Mouse (Mus musculus): ENCODE data around the gene Akr1b10. TPM values are rescaled to one million over a fixed set of nuclear protein-coding genes. Genes with fewer than 3 reads are reported as not detected.
A peak's percentile ranks its signal among the peaks of the same experiment; 100 is the strongest.
"Not testable (repeated sequence)": the region's sequence is repeated elsewhere in the genome, so short reads cannot be mapped to it uniquely, and the experiment has no call there.

Akr1b10 gene
- polyA plus RNA-seq, 1 experiment: 38.2 TPM

DNA sequence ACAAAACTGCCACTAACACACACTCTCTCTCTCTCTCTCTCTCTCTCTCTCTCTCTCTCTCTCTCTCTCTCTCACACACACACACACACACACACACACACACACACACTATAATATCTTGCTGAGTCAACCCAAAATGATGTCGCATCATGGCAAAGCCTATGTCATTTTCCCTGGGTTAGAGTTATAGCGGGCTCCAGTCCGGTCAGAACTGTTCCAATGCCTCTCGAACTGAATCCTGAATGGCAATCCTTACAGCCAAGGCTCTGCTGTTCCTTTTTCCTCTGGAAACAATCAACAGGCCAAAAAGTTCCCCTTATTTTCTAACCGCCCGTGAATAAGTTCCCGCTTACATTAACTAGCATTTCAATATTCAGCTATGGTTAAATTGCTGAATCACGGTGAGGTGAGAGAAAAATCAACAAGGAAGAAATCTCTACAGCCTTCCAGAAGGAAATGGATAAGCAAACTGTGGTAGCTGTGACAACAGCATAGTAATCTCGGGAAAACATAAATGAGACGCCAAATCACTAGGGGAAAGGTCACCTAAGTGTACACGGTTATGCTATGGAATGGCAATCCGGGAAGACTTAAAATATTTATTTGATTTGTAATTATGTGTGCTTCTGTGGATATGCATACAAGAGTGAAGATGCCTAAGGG is 33.9 kb upstream of the Akr1b10 start:
- TF ChIP-seq USF1 (IDR thresholded peaks at IDR 0.05; ENCODE audit: low read depth): no peak
- no peak for TF ChIP-seq MAX (IDR thresholded peaks at IDR 0.05; ENCODE audit: low read depth)
- no peak for TF ChIP-seq POLR2A (IDR thresholded peaks at IDR 0.05; ENCODE audit: insufficient read length, low read depth)
- TF ChIP-seq E2F4 (IDR thresholded peaks at IDR 0.05; ENCODE audit: insufficient read depth): no peak
- no peak for TF ChIP-seq SRF (IDR thresholded peaks at IDR 0.05; ENCODE audit: control insufficient read depth, insufficient read length, low read depth)
- TF ChIP-seq POLR2AphosphoS2 (IDR thresholded peaks at IDR 0.05; ENCODE audit: insufficient read length, low read depth): no peak
- TF ChIP-seq REST (IDR thresholded peaks at IDR 0.05; ENCODE audit: insufficient read depth, insufficient read length): no peak
- no peak for TF ChIP-seq TCF12 (IDR thresholded peaks at IDR 0.05; ENCODE audit: insufficient read depth, poor library complexity, severe bottlenecking)
- no peak for TF ChIP-seq MYOD1 (IDR thresholded peaks at IDR 0.05; ENCODE audit: control insufficient read depth in 1 of 3, insufficient read length in 2 of 3, low read depth in 2 of 3)
- Histone ChIP-seq H3K27me3 (ENCODE audit: control insufficient read depth, insufficient read depth, insufficient read length) (no peaks in the 10 kb centered on the region), H3K36me3 (ENCODE audit: control insufficient read depth, insufficient read depth) (no peaks in the 10 kb centered on the region), H3K4me2 (ENCODE audit: low read depth) (no peak overlapping the region), H3K4me3 (no peak overlapping the region), H3K79me2 (ENCODE audit: control insufficient read depth, insufficient read depth) (no peaks in the 10 kb centered on the region), H3ac (ENCODE audit: control insufficient read depth, insufficient read length) (no peak overlapping the region)

DNA sequence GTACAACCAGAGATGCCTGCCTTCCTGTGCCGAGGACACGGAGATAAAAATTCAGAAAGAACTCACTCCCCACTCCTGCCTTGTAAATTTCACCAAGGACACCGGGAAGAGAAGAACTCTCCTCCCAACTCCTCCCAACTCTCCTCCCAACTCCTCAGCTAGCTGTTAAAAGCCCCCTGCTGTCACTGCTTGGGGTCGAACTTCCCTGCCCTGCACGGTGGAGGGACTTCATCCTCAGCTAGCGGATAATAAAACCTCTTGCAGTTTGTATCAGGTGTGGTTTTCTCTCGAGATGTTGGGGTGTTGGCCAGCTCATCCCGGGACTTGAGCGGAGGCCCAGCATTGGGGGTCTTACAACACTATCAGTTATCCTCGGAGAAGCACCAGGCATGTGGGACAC is 32.5 kb upstream of the Akr1b10 start:
- H3ac ChIP-seq (ENCODE audit: control insufficient read depth, insufficient read length); H3K36me3 ChIP-seq (ENCODE audit: control insufficient read depth, insufficient read depth); H3K4me3 ChIP-seq; H3K4me2 ChIP-seq (ENCODE audit: low read depth); H3K27me3 ChIP-seq (ENCODE audit: control insufficient read depth, insufficient read depth, insufficient read length); H3K79me2 ChIP-seq (ENCODE audit: control insufficient read depth, insufficient read depth): not testable (repeated sequence)

DNA sequence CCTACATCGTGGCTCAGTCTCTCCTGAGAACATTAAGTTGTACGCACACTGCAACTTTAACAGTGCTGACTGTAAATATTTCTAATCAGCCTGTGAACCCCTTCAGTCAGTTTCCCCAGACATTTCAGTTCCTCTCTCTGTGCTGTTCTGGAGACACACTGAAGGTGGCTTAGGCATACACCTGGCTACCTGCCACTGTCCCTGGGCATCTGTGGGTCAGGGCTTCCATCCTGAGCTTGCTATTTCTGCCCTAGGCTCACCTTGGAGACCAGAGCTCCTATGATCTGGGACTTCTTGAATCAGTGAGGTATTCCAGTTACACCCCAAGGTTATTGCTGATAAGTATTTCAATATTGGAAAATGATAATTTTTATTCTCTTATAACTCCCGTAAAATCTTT is 31.6 kb upstream of the Akr1b10 start:
- Histone ChIP-seq H3K27me3 (ENCODE audit: control insufficient read depth, insufficient read depth, insufficient read length) (no peaks in the 10 kb centered on the region), H3K4me2 (ENCODE audit: low read depth) (no peak overlapping the region), H3ac (ENCODE audit: control insufficient read depth, insufficient read length) (no peak overlapping the region), H3K36me3 (ENCODE audit: control insufficient read depth, insufficient read depth) (peaks cover 2% of the 10 kb centered on the region), H3K79me2 (ENCODE audit: control insufficient read depth, insufficient read depth) (no peaks in the 10 kb centered on the region), H3K4me3 (no peak overlapping the region)
- TF ChIP-seq POLR2AphosphoS2 (IDR thresholded peaks at IDR 0.05; ENCODE audit: insufficient read length, low read depth) (no peak), POLR2A (IDR thresholded peaks at IDR 0.05; ENCODE audit: insufficient read length, low read depth) (no peak), MAX (IDR thresholded peaks at IDR 0.05; ENCODE audit: low read depth) (no peak), SRF (IDR thresholded peaks at IDR 0.05; ENCODE audit: control insufficient read depth, insufficient read length, low read depth) (no peak), CEBPB (IDR thresholded peaks at IDR 0.05; ENCODE audit: insufficient read depth, poor library complexity, severe bottlenecking) (no peak), REST (IDR thresholded peaks at IDR 0.05; ENCODE audit: insufficient read depth, insufficient read length) (no peak), MYOD1 (IDR thresholded peaks at IDR 0.05; ENCODE audit: control insufficient read depth in 1 of 3, insufficient read length in 2 of 3, low read depth in 2 of 3) (no peak), TCF3 (IDR thresholded peaks at IDR 0.05; ENCODE audit: insufficient read length, low read depth) (no peak), MYOG (IDR thresholded peaks at IDR 0.05; ENCODE audit: control insufficient read depth in 1 of 3, insufficient read depth in 1 of 3, insufficient read length in 2 of 3, low read depth in 2 of 3) (no peak), TCF12 (IDR thresholded peaks at IDR 0.05; ENCODE audit: insufficient read depth, poor library complexity, severe bottlenecking) (no peak), USF1 (IDR thresholded peaks at IDR 0.05; ENCODE audit: low read depth) (no peak), E2F4 (IDR thresholded peaks at IDR 0.05; ENCODE audit: insufficient read depth) (no peak)

DNA sequence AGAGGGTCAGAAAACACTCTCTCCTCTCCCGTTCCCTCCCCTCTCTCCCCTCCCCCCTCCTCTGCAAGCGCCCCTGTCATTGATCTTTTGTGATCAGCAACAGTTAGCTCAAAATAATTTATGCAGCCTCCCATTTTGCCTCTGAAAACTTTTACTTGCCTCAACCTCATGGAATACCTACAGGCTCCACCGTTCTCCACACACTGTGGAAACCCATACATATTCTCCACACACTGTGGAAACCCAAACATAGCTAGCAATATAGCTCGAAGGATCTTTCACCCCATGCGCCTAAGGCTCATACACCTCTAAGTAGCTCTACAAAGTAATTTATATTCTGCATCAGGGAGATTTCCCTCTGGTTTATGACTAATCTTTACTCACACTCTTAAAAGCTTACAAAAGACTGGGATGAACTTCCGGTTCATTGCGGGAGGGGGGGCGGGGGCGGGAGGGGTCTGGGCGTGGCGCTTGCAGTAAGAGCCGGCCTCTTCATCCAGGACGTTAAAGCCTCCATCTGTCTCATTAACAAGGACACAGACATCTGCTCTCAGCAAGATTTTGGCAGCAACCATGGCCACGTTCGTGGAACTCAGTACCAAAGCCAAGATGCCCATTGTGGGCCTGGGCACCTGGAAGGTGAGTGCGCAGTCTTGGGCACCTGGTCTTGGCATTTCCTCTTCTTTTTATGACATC is 30.2 kb upstream of the Akr1b10 start, which contains the start of gene Akr1b8:
Akr1b8 (plus strand) TSS at position 462 of the 696 bp plus-strand sequence.
- Histone ChIP-seq H3K4me2 (ENCODE audit: low read depth) (peak within 1 kb of the TSS; percentile 98), H3K27me3 (ENCODE audit: control insufficient read depth, insufficient read depth, insufficient read length) (no peaks in the 10 kb centered on the region), H3K36me3 (ENCODE audit: control insufficient read depth, insufficient read depth) (peaks cover 16% of the 10 kb centered on the region), H3ac (ENCODE audit: control insufficient read depth, insufficient read length) (no peak within 1 kb of the TSS), H3K4me3 (peak within 1 kb of the TSS; percentile 32), H3K79me2 (ENCODE audit: control insufficient read depth, insufficient read depth) (no peaks in the 10 kb centered on the region)
- TF ChIP-seq REST (IDR thresholded peaks at IDR 0.05; ENCODE audit: insufficient read depth, insufficient read length): no peak
- peak; percentile 74 for TF ChIP-seq POLR2A (IDR thresholded peaks at IDR 0.05; ENCODE audit: insufficient read length, low read depth)
- no peak for TF ChIP-seq TCF12 (IDR thresholded peaks at IDR 0.05; ENCODE audit: insufficient read depth, poor library complexity, severe bottlenecking)
- TF ChIP-seq CEBPB (IDR thresholded peaks at IDR 0.05; ENCODE audit: insufficient read depth, poor library complexity, severe bottlenecking): no peak
- no peak for TF ChIP-seq SRF (IDR thresholded peaks at IDR 0.05; ENCODE audit: control insufficient read depth, insufficient read length, low read depth)
- peak in 1 of 3 experiments; percentile 4 for TF ChIP-seq MYOG (IDR thresholded peaks at IDR 0.05; ENCODE audit: control insufficient read depth in 1 of 3, insufficient read depth in 1 of 3, insufficient read length in 2 of 3, low read depth in 2 of 3)
- no peak for TF ChIP-seq USF1 (IDR thresholded peaks at IDR 0.05; ENCODE audit: low read depth)
- TF ChIP-seq MAX (IDR thresholded peaks at IDR 0.05; ENCODE audit: low read depth): no peak
- TF ChIP-seq E2F4 (IDR thresholded peaks at IDR 0.05; ENCODE audit: insufficient read depth): no peak
- TF ChIP-seq TCF3 (IDR thresholded peaks at IDR 0.05; ENCODE audit: insufficient read length, low read depth): no peak
- peak; percentile 66 for TF ChIP-seq POLR2AphosphoS2 (IDR thresholded peaks at IDR 0.05; ENCODE audit: insufficient read length, low read depth)
- no peak for TF ChIP-seq MYOD1 (IDR thresholded peaks at IDR 0.05; ENCODE audit: control insufficient read depth in 1 of 3, insufficient read length in 2 of 3, low read depth in 2 of 3)
